Mouse (Mus musculus): Measurements from ENCODE around the gene Gm4846. TPM values are rescaled to one million over a fixed set of nuclear protein-coding genes. Genes with fewer than 3 reads are reported as not detected.
"Not testable (repeated sequence)": the region's sequence is repeated elsewhere in the genome, so short reads cannot be mapped to it uniquely, and the experiment has no call there.

The Gm4846 gene
- polyA plus RNA-seq (2014; fragmentation: Nextera tagmentation; extraction: Ambion mirVana), result not detected in 2 replicates

DNA sequence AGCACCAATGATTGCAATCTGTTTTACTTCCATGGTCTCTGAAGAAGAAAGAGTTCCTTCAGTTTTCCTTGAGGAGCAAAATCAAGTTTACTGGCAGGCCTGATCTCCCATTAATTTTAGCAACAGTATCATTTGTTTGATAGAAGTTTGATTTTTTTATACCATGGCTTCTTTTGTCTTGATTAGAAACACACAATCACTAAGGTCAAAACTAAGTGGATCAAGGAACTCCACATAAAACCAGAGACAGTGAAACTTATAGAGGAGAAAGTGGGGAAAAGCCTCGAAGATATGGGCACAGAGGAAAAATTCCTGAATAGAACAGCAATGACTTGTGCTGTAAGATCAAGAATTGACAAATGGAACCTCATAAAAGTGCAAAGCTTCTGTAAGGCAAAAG, at the start of gene Gm4846:
Gene Gm4846 (minus strand): TSS at position 101 of the 400 bp plus-strand sequence.
- not testable (repeated sequence) for H3K4me3 ChIP-seq (ENCODE audit: low read depth, low read length); H3K9ac ChIP-seq; ATAC-seq (ENCODE audit: insufficient read depth); H3K27me3 ChIP-seq (ENCODE audit: insufficient read depth, low read length); H3K4me2 ChIP-seq; H3K27ac ChIP-seq (ENCODE audit: low read depth); H3K36me3 ChIP-seq (ENCODE audit: insufficient read depth); H3K9me3 ChIP-seq (ENCODE audit: low read depth, low read length); DNase-seq; H3K4me1 ChIP-seq (ENCODE audit: insufficient read depth)
- WGBS, result 50% methylated on average over 1 of the region's 1 CpGs

DNA sequence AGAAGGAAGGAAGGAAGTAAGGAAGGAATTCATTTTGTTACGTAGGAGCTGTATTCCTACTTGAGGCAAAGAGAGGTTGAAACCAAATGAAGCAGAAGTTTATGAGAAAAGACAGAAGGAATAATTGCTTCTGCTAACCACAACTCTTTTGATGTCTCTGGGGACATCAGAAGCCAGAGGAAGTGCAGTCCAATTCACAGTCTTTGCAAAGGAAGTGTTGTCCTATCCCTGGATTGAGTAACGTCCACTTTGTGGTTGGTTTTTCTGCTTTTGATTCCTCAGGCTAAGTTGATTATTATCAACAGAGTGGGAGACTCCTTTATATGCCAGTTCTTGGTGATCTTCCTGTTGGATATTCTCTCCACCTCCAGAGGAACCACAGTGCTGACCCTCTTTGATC, 34.1 kb upstream of the Gm4846 start:
- H3K4me1 ChIP-seq (ENCODE audit: insufficient read depth); DNase-seq; ATAC-seq (ENCODE audit: insufficient read depth); H3K4me3 ChIP-seq (ENCODE audit: low read depth, low read length); H3K9ac ChIP-seq; H3K4me2 ChIP-seq; H3K9me3 ChIP-seq (ENCODE audit: low read depth, low read length); H3K27me3 ChIP-seq (ENCODE audit: insufficient read depth, low read length); H3K27ac ChIP-seq (ENCODE audit: low read depth); H3K36me3 ChIP-seq (ENCODE audit: insufficient read depth): not testable (repeated sequence)
- 66% methylated on average over 2 of the region's 2 CpGs for WGBS

DNA sequence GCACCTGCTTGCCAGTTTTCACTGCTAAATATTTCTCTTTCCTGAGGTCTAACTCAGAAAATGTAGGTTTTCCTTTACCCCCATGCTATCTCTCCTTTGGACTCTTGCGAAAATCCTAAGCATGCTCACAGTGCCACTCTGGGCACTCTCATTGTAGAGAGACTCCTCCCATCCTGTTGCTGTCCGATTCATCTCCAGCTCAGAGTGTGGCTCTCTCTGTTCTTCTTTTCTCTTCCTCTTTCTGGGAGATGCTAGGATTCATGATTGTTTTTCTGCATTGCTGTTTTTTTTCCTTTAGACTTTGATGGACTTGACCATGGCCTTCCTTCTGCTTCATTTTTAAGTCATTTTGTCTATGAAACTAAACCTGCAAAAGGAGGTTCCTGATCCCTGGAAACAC, 27.3 kb upstream of the Gm4846 start:
- WGBS, result 89% methylated on average over 2 of the region's 2 CpGs
- ATAC-seq (ENCODE audit: insufficient read depth); H3K4me2 ChIP-seq; H3K27ac ChIP-seq (ENCODE audit: low read depth); H3K4me3 ChIP-seq (ENCODE audit: low read depth, low read length); H3K4me1 ChIP-seq (ENCODE audit: insufficient read depth); H3K36me3 ChIP-seq (ENCODE audit: insufficient read depth); H3K9ac ChIP-seq; DNase-seq; H3K9me3 ChIP-seq (ENCODE audit: low read depth, low read length); H3K27me3 ChIP-seq (ENCODE audit: insufficient read depth, low read length): not testable (repeated sequence)

- WGBS, result 88% methylated on average over 6 of the region's 6 CpGs
- H3K27ac ChIP-seq (ENCODE audit: low read depth); H3K4me3 ChIP-seq (ENCODE audit: low read depth, low read length); DNase-seq; H3K36me3 ChIP-seq (ENCODE audit: insufficient read depth); H3K27me3 ChIP-seq (ENCODE audit: insufficient read depth, low read length); H3K9ac ChIP-seq; ATAC-seq (ENCODE audit: insufficient read depth); H3K4me2 ChIP-seq; H3K9me3 ChIP-seq (ENCODE audit: low read depth, low read length); H3K4me1 ChIP-seq (ENCODE audit: insufficient read depth): not testable (repeated sequence)
Measured at GRCm38 (mm10) chr1:166519626-166520025, 22.2 kb upstream of the Gm4846 start.

DNA sequence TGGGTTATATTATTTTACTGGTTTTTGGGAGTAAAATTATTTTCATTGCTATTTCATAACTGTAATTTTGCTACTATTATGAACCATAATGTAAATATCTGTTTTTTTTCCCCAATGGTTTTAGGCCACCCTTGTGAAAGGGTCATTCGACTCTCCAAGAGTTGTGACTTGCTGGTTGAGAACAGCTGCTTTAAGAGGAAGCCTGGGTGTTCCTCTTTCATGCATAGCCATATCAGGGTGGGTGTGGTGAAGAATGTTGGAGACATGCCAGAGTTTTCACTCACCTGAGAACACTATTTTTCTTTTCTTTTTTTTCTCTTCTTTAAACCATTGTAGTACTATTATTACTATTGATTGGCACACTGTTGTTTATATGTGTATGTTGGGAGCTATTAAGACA, 19.2 kb upstream of the Gm4846 start:
- 78% methylated on average over 1 of the region's 1 CpGs for WGBS
- ATAC-seq (ENCODE audit: insufficient read depth) (no peak), DNase-seq (no peak)
- TF ChIP-seq CTCF (IDR thresholded peaks at IDR 0.05; ENCODE audit: low read depth), result no peak
- H3K4me1 ChIP-seq (ENCODE audit: insufficient read depth), result no peaks in the 10 kb centered on the region
- no peaks in the 10 kb centered on the region for H3K36me3 ChIP-seq (ENCODE audit: insufficient read depth)
- no peak overlapping the region for H3K9ac ChIP-seq
- H3K27ac ChIP-seq (ENCODE audit: low read depth), result no peak overlapping the region
- no peak overlapping the region for H3K4me3 ChIP-seq (ENCODE audit: low read depth, low read length)
- H3K4me2 ChIP-seq, result no peak overlapping the region
- no peaks in the 10 kb centered on the region for H3K27me3 ChIP-seq (ENCODE audit: insufficient read depth, low read length)
- no peaks in the 10 kb centered on the region for H3K9me3 ChIP-seq (ENCODE audit: low read depth, low read length)

- not testable (repeated sequence) for H3K9ac ChIP-seq; H3K4me1 ChIP-seq (ENCODE audit: insufficient read depth); H3K36me3 ChIP-seq (ENCODE audit: insufficient read depth); H3K27ac ChIP-seq (ENCODE audit: low read depth); H3K27me3 ChIP-seq (ENCODE audit: insufficient read depth, low read length); H3K9me3 ChIP-seq (ENCODE audit: low read depth, low read length); ATAC-seq (ENCODE audit: insufficient read depth); H3K4me3 ChIP-seq (ENCODE audit: low read depth, low read length); DNase-seq; H3K4me2 ChIP-seq
- WGBS, result 82% methylated on average over 2 of the region's 2 CpGs
Measured at GRCm38 (mm10) chr1:166504206-166504605, 6.8 kb upstream of the Gm4846 start.

GRCm38 (mm10) chr1:166479503-166479902, 17.9 kb downstream of the Gm4846 start:
- WGBS, result 83% methylated on average over 2 of the region's 2 CpGs
- Histone ChIP-seq H3K36me3 (ENCODE audit: insufficient read depth) (no peaks in the 10 kb centered on the region), H3K4me1 (ENCODE audit: insufficient read depth) (no peaks in the 10 kb centered on the region), H3K27me3 (ENCODE audit: insufficient read depth, low read length) (no peaks in the 10 kb centered on the region), H3K9me3 (ENCODE audit: low read depth, low read length) (no peaks in the 10 kb centered on the region), H3K4me2 (no peak overlapping the region), H3K27ac (ENCODE audit: low read depth) (no peak overlapping the region), H3K4me3 (ENCODE audit: low read depth, low read length) (no peak overlapping the region), H3K9ac (no peak overlapping the region)
- ATAC-seq (ENCODE audit: insufficient read depth) (no peak), DNase-seq (no peak)
- TF ChIP-seq CTCF (IDR thresholded peaks at IDR 0.05; ENCODE audit: low read depth), result no peak

GRCm38 (mm10) chr1:166467172-166467571, 30.2 kb downstream of the Gm4846 start:
- ATAC-seq (ENCODE audit: insufficient read depth), result no peak
- DNase-seq, result no peak
- TF ChIP-seq CTCF (IDR thresholded peaks at IDR 0.05; ENCODE audit: low read depth), result no peak
- Histone ChIP-seq H3K27ac (ENCODE audit: low read depth) (no peak overlapping the region), H3K9me3 (ENCODE audit: low read depth, low read length) (no peaks in the 10 kb centered on the region), H3K4me2 (no peak overlapping the region), H3K9ac (no peak overlapping the region), H3K36me3 (ENCODE audit: insufficient read depth) (no peaks in the 10 kb centered on the region), H3K27me3 (ENCODE audit: insufficient read depth, low read length) (no peaks in the 10 kb centered on the region), H3K4me1 (ENCODE audit: insufficient read depth) (no peaks in the 10 kb centered on the region), H3K4me3 (ENCODE audit: low read depth, low read length) (no peak overlapping the region)
- WGBS, result 58% methylated on average over 3 of the region's 3 CpGs
